Mouse (Mus musculus) midbrain, postnatal 0 days (tissue): ENCODE data around the gene Sik1. TPM values are rescaled to one million over a fixed set of nuclear protein-coding genes. Genes with fewer than 3 reads are reported as not detected.

ENCODE experiments used
- ATAC-seq: fragments of 200-750 bp; cut with Nextera tagmentation; 2 replicates; pipeline ENCODE4 v1.8.0; 2017; ENCODE audit warnings: moderate number of reproducible peaks, mild to moderate bottlenecking, moderate TSS enrichment, moderate library complexity; ENCODE audit not compliant: low FRiP score
- DNase-seq: peaks from one replicate; pipeline ENCODE4 v3.0.0-alpha.2; 2015; ENCODE audit warnings: low spot score
- H3K27ac ChIP-seq: fragments of 300-500 bp; sonication (generic); 2 replicates; pipeline ENCODE4 v1.5.1; 2014; ENCODE audit warnings: low read depth, mild to moderate bottlenecking, low read length, mixed read lengths
- H3K27me3 ChIP-seq: fragments of 300-500 bp; sonication (generic); 2 replicates; pipeline ENCODE4 v1.6.1; 2014; ENCODE audit warnings: low read length, control low read depth, mixed read lengths; ENCODE audit not compliant: insufficient read depth
- H3K36me3 ChIP-seq: fragments of 300-500 bp; sonication (generic); 2 replicates; pipeline ENCODE4 v1.6.1; 2014; ENCODE audit warnings: low read length, control low read depth, mixed read lengths; ENCODE audit not compliant: insufficient read depth
- H3K4me1 ChIP-seq: fragments of 300-500 bp; sonication (generic); 2 replicates; pipeline ENCODE4 v1.6.1; 2014; ENCODE audit warnings: mild to moderate bottlenecking, control low read depth, antibody characterized with exemption, low read length, mixed read lengths; ENCODE audit not compliant: insufficient read depth
- H3K4me2 ChIP-seq: fragments of 300-500 bp; sonication (generic); 2 replicates; pipeline ENCODE4 v1.6.1; 2014; ENCODE audit warnings: low read depth, mild to moderate bottlenecking, low read length, mixed read lengths; ENCODE audit not compliant: poor library complexity, severe bottlenecking
- H3K4me3 ChIP-seq: fragments of 300-500 bp; sonication (generic); 2 replicates; pipeline ENCODE4 v1.5.1; 2014; ENCODE audit warnings: low read depth, mild to moderate bottlenecking, low read length, moderate library complexity
- H3K9ac ChIP-seq: fragments of 300-500 bp; sonication (generic); replicated peaks from 2 replicates; pipeline ENCODE4 v1.6.1; 2014; ENCODE audit warnings: mild to moderate bottlenecking, low read length, moderate library complexity, mixed read lengths; ENCODE audit not compliant: poor library complexity, severe bottlenecking
- H3K9me3 ChIP-seq: fragments of 300-500 bp; sonication (generic); 2 replicates; pipeline ENCODE4 v1.6.1; 2016; ENCODE audit warnings: low read length, control low read depth
- CTCF ChIP-seq: IDR thresholded peaks from 2 replicates; pipeline ENCODE4 v1.5.1; 2016; ENCODE audit warnings: antibody characterized with exemption, mild to moderate bottlenecking
- WGBS: fragments of 180-500 bp; shearing (Covaris S2); extraction: QIAGEN DNeasy Blood & Tissue Kit; methylation state at CpG from one replicate; pipeline ENCODE4 v1.1.7; 2014; 5-methylcytosine and 5-hydroxymethylcytosine counted together
- polyA plus RNA-seq: library from polyadenylated mRNA; unstranded; fragments of >200 nt; fragmentation: Nextera tagmentation; extraction: Ambion mirVana; gene quantifications from 2 replicates; pipeline ENCODE4 v1.2.1, GENCODE M21; 2015
- total RNA-seq: library from RNA; depleted of rRNA; stranded (reverse); fragments of >200 nt; gene quantifications from 2 replicates; pipeline ENCODE4 v1.2.3, GENCODE M21; 2014; rRNA removed

Sik1 gene
- total and polyA plus RNA-seq, 2 experiments from 2014 or later: 22.3 to 54.2 TPM

DNA sequence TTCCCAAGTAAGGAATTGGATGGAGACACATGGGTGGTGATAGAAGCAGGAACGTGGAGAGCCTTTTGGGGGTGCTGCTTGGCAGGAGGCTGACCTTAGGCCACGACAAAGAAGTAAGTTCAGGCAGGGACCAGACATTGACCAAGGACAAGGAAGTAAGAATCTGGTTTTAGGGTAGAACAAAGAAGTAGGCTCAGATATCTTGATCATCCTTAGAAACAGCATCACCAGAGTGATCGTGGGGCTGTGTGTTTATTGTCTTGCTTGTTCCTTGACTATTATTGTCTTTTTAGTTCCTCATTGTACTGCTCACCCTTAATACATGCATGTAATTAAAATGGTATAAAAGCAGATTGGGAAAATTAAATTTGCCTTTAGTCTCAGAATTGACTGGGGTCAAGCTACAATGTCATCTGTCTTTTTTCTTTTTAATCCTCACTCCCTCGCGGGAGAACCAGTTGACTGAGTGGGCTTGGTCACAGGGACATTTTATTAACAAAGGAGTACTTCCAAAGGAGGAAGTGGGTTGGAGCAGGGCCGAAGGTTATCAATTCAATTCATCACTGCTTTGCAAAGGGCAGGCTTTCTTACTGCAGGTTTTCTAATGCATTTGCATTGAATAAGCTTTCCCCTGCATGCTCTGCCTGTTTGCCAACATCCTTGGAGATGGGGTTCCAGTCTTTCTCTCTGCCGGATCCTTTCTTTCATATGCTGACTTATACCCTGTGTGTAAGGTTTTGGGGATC lies 53.2 kb downstream of the Sik1 start:
- Histone ChIP-seq H3K4me3 (no peak overlapping the region), H3K9ac (no peak overlapping the region), H3K27ac (no peak overlapping the region), H3K36me3 (no peaks in the 10 kb centered on the region), H3K27me3 (no peaks in the 10 kb centered on the region), H3K9me3 (no peaks in the 10 kb centered on the region), H3K4me1 (no peaks in the 10 kb centered on the region), H3K4me2 (no peak overlapping the region)
- no peak for TF ChIP-seq CTCF
- WGBS: 60% methylated on average over 7 of the region's 7 CpGs
- ATAC-seq (no peak), DNase-seq (no peak)

DNA sequence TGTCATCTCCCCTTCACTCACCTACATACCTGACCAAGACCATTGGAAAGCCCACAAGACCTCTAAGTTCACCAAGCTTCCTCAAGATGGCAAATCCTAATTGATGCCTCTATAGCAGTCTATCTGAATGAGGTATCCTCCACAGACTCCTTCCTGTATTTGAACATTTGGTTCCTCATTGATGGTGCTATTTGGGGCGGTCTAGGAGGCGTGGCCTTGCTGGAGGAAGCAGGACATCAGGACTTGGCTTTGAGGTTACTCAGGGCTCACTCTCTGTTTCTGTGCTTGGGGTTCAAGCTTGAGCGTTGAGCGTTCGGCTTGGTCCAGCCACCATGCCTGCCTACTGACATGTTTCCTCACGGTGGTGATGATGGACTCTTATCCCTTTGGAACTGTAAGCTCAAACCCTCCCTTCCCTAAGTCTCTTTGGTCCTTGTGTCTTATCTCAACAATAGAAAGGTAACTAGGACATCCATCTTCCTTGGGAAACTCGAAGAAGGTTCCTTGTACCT lies 54.7 kb downstream of the Sik1 start:
- no peaks in the 10 kb centered on the region for H3K27me3 ChIP-seq
- no peak for TF ChIP-seq CTCF
- no peaks in the 10 kb centered on the region for H3K9me3 ChIP-seq
- no peak for DNase-seq
- H3K27ac ChIP-seq: no peak overlapping the region
- H3K4me3 ChIP-seq: no peak overlapping the region
- no peak overlapping the region for H3K9ac ChIP-seq
- no peaks in the 10 kb centered on the region for H3K4me1 ChIP-seq
- 91% methylated on average over 7 of the region's 7 CpGs for WGBS
- ATAC-seq: no peak
- H3K36me3 ChIP-seq: no peaks in the 10 kb centered on the region
- H3K4me2 ChIP-seq: no peak overlapping the region

- no peaks in the 10 kb centered on the region for H3K9me3 ChIP-seq
- ATAC-seq (no peak), DNase-seq (no peak)
- H3K27ac ChIP-seq: no peak overlapping the region
- H3K4me3 ChIP-seq: no peak overlapping the region
- WGBS: 85% methylated on average over 4 of the region's 4 CpGs
- TF ChIP-seq CTCF: no peak
- no peaks in the 10 kb centered on the region for H3K36me3 ChIP-seq
- H3K27me3 ChIP-seq: no peaks in the 10 kb centered on the region
- peaks cover 2% of the 10 kb centered on the region; the same call in 1 of the 2 replicates for H3K4me1 ChIP-seq
- no peak overlapping the region for H3K4me2 ChIP-seq
- H3K9ac ChIP-seq: no peak overlapping the region
Observed at GRCm38 (mm10) chr17:31795893-31796292, 59.7 kb downstream of the Sik1 start.

Other genes starting within 250 kb of the Sik1 start
- 13.3 and 29.6 TPM in 2 replicates for gene Cbs, start 218.6 kb downstream of the Sik1 start, total RNA-seq
- gene Cbs, start 218.6 kb downstream of the Sik1 start, polyA plus RNA-seq: 16.3 and 20.3 TPM in 2 replicates
- gene U2af1, start 196.9 kb downstream of the Sik1 start, total RNA-seq: 55.5 and 72.9 TPM in 2 replicates
- 182 and 188 TPM in 2 replicates for gene U2af1, start 196.9 kb downstream of the Sik1 start, polyA plus RNA-seq
- gene Cryaa, start 178.0 kb downstream of the Sik1 start, total RNA-seq: 1.6 and 1.9 TPM in 2 replicates
- gene Cryaa, start 178.0 kb downstream of the Sik1 start, polyA plus RNA-seq: 0.37 and 0.39 TPM in 2 replicates
- gene Rrp1b, start 180.3 kb upstream of the Sik1 start, total RNA-seq: 24.3 and 38.5 TPM in 2 replicates
- gene Rrp1b, start 180.3 kb upstream of the Sik1 start, polyA plus RNA-seq: 40.3 and 45.8 TPM in 2 replicates
- gene Hsf2bp, start 180.5 kb upstream of the Sik1 start, total RNA-seq: 0.16 TPM in 1 of 2 replicates, not detected in the other
- 1.3 and 1.4 TPM in 2 replicates for gene Hsf2bp, start 180.5 kb upstream of the Sik1 start, polyA plus RNA-seq